Mouse (Mus musculus) megakaryocyte-erythroid progenitor cell, adult 5-6 weeks (primary cell): ENCODE data around the gene Krtcap3. TPM values are rescaled to one million over a fixed set of nuclear protein-coding genes. Genes with fewer than 3 reads are reported as not detected.

Source experiments
- ATAC-seq: replicated peaks from 2 replicates; pipeline ENCODE4 v1.8.0; 2016; ENCODE audit warnings: mild to moderate bottlenecking, inconsistent platforms; ENCODE audit not compliant: severe bottlenecking, poor library complexity, low FRiP score, low TSS enrichment
- total RNA-seq, 2 experiments: library from RNA; stranded (forward) in 1 of 2; stranded (reverse) in 1 of 2; fragments of 200-1000, 215-1000 nt in 1 of 2; fragments of >200 nt in 1 of 2; fragmentation: Nextera tagmentation in 1 of 2; gene quantifications; 2 replicates each; pipeline ENCODE4 v1.2.3; 2014 to 2017

The Krtcap3 gene
- total RNA-seq, 2 experiments from 2014 or later = 0.72 to 8.8 TPM

- ATAC-seq = no peak
Measured at GRCm38 (mm10) chr5:31297047-31297757, 45.7 kb downstream of the Krtcap3 start, which contains the start of gene Gckr. Gene Gckr (plus strand): TSS chr5:31297443.

GRCm38 (mm10) chr5:31297981-31298380 is 46.5 kb downstream of the Krtcap3 start:
- ATAC-seq = no peak

DNA sequence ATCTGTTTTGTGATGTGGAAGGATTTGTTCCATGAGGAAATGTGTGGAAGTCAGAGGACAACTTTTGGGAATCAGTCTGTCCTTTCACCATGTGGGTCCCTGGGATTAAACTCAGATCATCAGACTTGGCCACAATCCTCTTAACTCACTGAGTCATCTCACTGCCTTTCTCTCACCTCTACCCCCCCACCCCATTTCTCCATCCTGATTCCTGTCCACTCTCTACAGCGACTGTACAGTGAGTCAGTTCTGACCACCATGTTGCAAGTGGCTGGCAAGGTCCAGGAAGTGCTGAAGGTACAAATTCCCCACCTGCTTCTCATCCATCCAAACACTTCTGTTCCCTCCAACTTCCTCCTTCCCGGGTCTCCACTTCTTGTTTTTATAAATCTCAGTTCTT is 47.0 kb downstream of the Krtcap3 start:
- no peak for ATAC-seq

- ATAC-seq = no peak
Measured at GRCm38 (mm10) chr5:31301866-31302265, 50.4 kb downstream of the Krtcap3 start.

Other genes with a start within 250 kb of the Krtcap3 start
- gene Atraid, start 203.4 kb upstream of the Krtcap3 start, total RNA-seq (2014; fragmentation: Nextera tagmentation) = 27.7 and 51.7 TPM in 2 replicates
- 50.1 and 57.6 TPM in 2 replicates for gene Atraid, start 203.4 kb upstream of the Krtcap3 start, total RNA-seq (2017)
- 3.1 and 4.3 TPM in 2 replicates for gene Slc5a6, start 202.8 kb upstream of the Krtcap3 start, total RNA-seq (2014; fragmentation: Nextera tagmentation)
- gene Slc5a6, start 202.8 kb upstream of the Krtcap3 start, total RNA-seq (2017) = 4.1 and 7.1 TPM in 2 replicates
- gene Cad, start 196.9 kb upstream of the Krtcap3 start, total RNA-seq (2014; fragmentation: Nextera tagmentation) = 124 and 224 TPM in 2 replicates
- gene Cad, start 196.9 kb upstream of the Krtcap3 start, total RNA-seq (2017) = 39.7 and 65.0 TPM in 2 replicates
- gene Dnajc5g, start 145.4 kb upstream of the Krtcap3 start, total RNA-seq (2014; fragmentation: Nextera tagmentation) = not detected in 2 replicates
- not detected in 2 replicates for gene Dnajc5g, start 145.4 kb upstream of the Krtcap3 start, total RNA-seq (2017)
- not detected in 2 replicates for gene Slc30a3, start 143.5 kb upstream of the Krtcap3 start, total RNA-seq (2014; fragmentation: Nextera tagmentation)
- not detected in 2 replicates for gene Slc30a3, start 143.5 kb upstream of the Krtcap3 start, total RNA-seq (2017)
- not detected in 2 replicates for gene Trim54, start 135.0 kb upstream of the Krtcap3 start, total RNA-seq (2014; fragmentation: Nextera tagmentation)
- gene Trim54, start 135.0 kb upstream of the Krtcap3 start, total RNA-seq (2017) = not detected in 2 replicates
- not detected in 2 replicates for gene Ucn, start 112.9 kb upstream of the Krtcap3 start, total RNA-seq (2014; fragmentation: Nextera tagmentation)
- not detected in 2 replicates for gene Ucn, start 112.9 kb upstream of the Krtcap3 start, total RNA-seq (2017)
- gene Mpv17, start 97.4 kb upstream of the Krtcap3 start, total RNA-seq (2014; fragmentation: Nextera tagmentation) = 13.3 and 22.0 TPM in 2 replicates
- 30.0 and 40.1 TPM in 2 replicates for gene Mpv17, start 97.4 kb upstream of the Krtcap3 start, total RNA-seq (2017)
- 1.1 and 1.4 TPM in 2 replicates for gene Gm29609, start 71.8 kb upstream of the Krtcap3 start, total RNA-seq (2014; fragmentation: Nextera tagmentation)
- gene Gm29609, start 71.8 kb upstream of the Krtcap3 start, total RNA-seq (2017) = 1.3 TPM in 1 of 2 replicates, not detected in the other
- gene Gtf3c2, start 71.5 kb upstream of the Krtcap3 start, total RNA-seq (2014; fragmentation: Nextera tagmentation) = 112 and 159 TPM in 2 replicates
- 76.4 and 80.2 TPM in 2 replicates for gene Gtf3c2, start 71.5 kb upstream of the Krtcap3 start, total RNA-seq (2017)
- gene Snx17, start 58.5 kb upstream of the Krtcap3 start, total RNA-seq (2014; fragmentation: Nextera tagmentation) = 57.7 and 67.6 TPM in 2 replicates
- 38.9 and 48.5 TPM in 2 replicates for gene Snx17, start 58.5 kb upstream of the Krtcap3 start, total RNA-seq (2017)
- gene Eif2b4, start 58.3 kb upstream of the Krtcap3 start, total RNA-seq (2014; fragmentation: Nextera tagmentation) = 116 and 148 TPM in 2 replicates
- gene Eif2b4, start 58.3 kb upstream of the Krtcap3 start, total RNA-seq (2017) = 40.0 and 59.0 TPM in 2 replicates
- 5.3 and 5.5 TPM in 2 replicates for gene Zfp513, start 49.4 kb upstream of the Krtcap3 start, total RNA-seq (2014; fragmentation: Nextera tagmentation)
- gene Zfp513, start 49.4 kb upstream of the Krtcap3 start, total RNA-seq (2017) = 3.2 and 5.6 TPM in 2 replicates
- 295 and 300 TPM in 2 replicates for gene Ppm1g, start 31.0 kb upstream of the Krtcap3 start, total RNA-seq (2014; fragmentation: Nextera tagmentation)
- gene Ppm1g, start 31.0 kb upstream of the Krtcap3 start, total RNA-seq (2017) = 329 and 355 TPM in 2 replicates
- gene Nrbp1, start 10.8 kb upstream of the Krtcap3 start, total RNA-seq (2014; fragmentation: Nextera tagmentation) = 43.4 and 51.1 TPM in 2 replicates
- gene Nrbp1, start 10.8 kb upstream of the Krtcap3 start, total RNA-seq (2017) = 64.9 and 75.5 TPM in 2 replicates
- gene Gm9970, start 10.5 kb upstream of the Krtcap3 start, total RNA-seq (2014; fragmentation: Nextera tagmentation) = not detected in 2 replicates
- gene Gm9970, start 10.5 kb upstream of the Krtcap3 start, total RNA-seq (2017) = not detected in 2 replicates
- 26.2 and 32.8 TPM in 2 replicates for gene Ift172, start 39.4 kb downstream of the Krtcap3 start, total RNA-seq (2014; fragmentation: Nextera tagmentation)
- 10.7 and 18.0 TPM in 2 replicates for gene Ift172, start 39.4 kb downstream of the Krtcap3 start, total RNA-seq (2017)
- 0.31 TPM in 1 of 2 replicates, not detected in the other for gene Fndc4, start 44.4 kb downstream of the Krtcap3 start, total RNA-seq (2014; fragmentation: Nextera tagmentation)
- gene Fndc4, start 44.4 kb downstream of the Krtcap3 start, total RNA-seq (2017) = not detected in 2 replicates
- not detected in 2 replicates for gene Gckr, start 45.8 kb downstream of the Krtcap3 start, total RNA-seq (2014; fragmentation: Nextera tagmentation)
- gene Gckr, start 45.8 kb downstream of the Krtcap3 start, total RNA-seq (2017) = not detected in 2 replicates
- gene Zfp512, start 200.7 kb downstream of the Krtcap3 start, total RNA-seq (2014; fragmentation: Nextera tagmentation) = 22.8 and 23.5 TPM in 2 replicates
- gene Zfp512, start 200.7 kb downstream of the Krtcap3 start, total RNA-seq (2017) = 28.6 and 54.5 TPM in 2 replicates
- 4.4 TPM in 1 of 2 replicates, not detected in the other for gene 4930548H24Rik, start 234.0 kb downstream of the Krtcap3 start, total RNA-seq (2014; fragmentation: Nextera tagmentation)
- 0.75 TPM in 1 of 2 replicates, not detected in the other for gene 4930548H24Rik, start 234.0 kb downstream of the Krtcap3 start, total RNA-seq (2017)
- 34.3 and 34.8 TPM in 2 replicates for gene Gpn1, start 243.1 kb downstream of the Krtcap3 start, total RNA-seq (2014; fragmentation: Nextera tagmentation)
- gene Gpn1, start 243.1 kb downstream of the Krtcap3 start, total RNA-seq (2017) = 39.7 and 46.9 TPM in 2 replicates